8 mouse cellular contexts compared by ENCODE assay signal in genomic region chr3:52413187-52413746, GRCm38 (mm10).
DNase-seq lines count a peak whose midpoint lies in the region; ATAC-seq lines count a peak whose summit lies in the region.

No protein-coding gene starts in this region.

- no peaks in the 10 kb centered on the region for H3K9me3 ChIP-seq in heart, embryonic 10.5 days
- no peaks in the 10 kb centered on the region for H3K9me3 ChIP-seq in heart, embryonic 14.5 days (ENCODE audit: control insufficient read depth, low read length)
- H3K9me3 ChIP-seq in liver, embryonic 13.5 days (replicated peaks): no peaks in the 10 kb centered on the region

- H3K27ac ChIP-seq in heart, embryonic 10.5 days: peak overlapping the region; percentile 67
- H3K27ac ChIP-seq in heart, embryonic 14.5 days (replicated peaks in 1 of 2; ENCODE audit: control insufficient read depth in 1 of 2, insufficient read depth in 1 of 2, low read depth in 2 of 2, low read length in 2 of 2): peak overlapping the region in 1 of 2 experiments; percentile 53; a peak in 2 of 4 replicates
- H3K27ac ChIP-seq in liver, embryonic 13.5 days: no peak overlapping the region

- 0 out of 2 replicates have a peak overlapping the region, but pooled peaks have one; percentile 34 for H3K4me2 ChIP-seq in heart, embryonic 14.5 days (ENCODE audit: low read length)
- H3K4me2 ChIP-seq in liver, embryonic 13.5 days: no peak overlapping the region

- peaks cover 11% of the 10 kb centered on the region for H3K27me3 ChIP-seq in heart, embryonic 10.5 days (ENCODE audit: insufficient read depth, poor library complexity, severe bottlenecking)
- H3K27me3 ChIP-seq in heart, embryonic 14.5 days (ENCODE audit: control insufficient read depth, insufficient read depth, low read length): no peaks in the 10 kb centered on the region
- H3K27me3 ChIP-seq in liver, embryonic 13.5 days: no peaks in the 10 kb centered on the region

- H3K4me1 ChIP-seq in heart, embryonic 10.5 days: peaks cover 45% of the 10 kb centered on the region
- peaks cover 26 to 33% of the 10 kb centered on the region in 2 experiments for H3K4me1 ChIP-seq in heart, embryonic 14.5 days (ENCODE audit: control insufficient read depth in 2 of 2, insufficient read depth in 2 of 2, low read length in 2 of 2)
- peaks cover 4% of the 10 kb centered on the region; the same call in 1 of the 2 replicates for H3K4me1 ChIP-seq in liver, embryonic 13.5 days (replicated peaks)

- DNase-seq in heart, embryonic 10.5 days (ENCODE audit: low spot score): no peak
- DNase-seq in heart, postnatal 36 days: no peak
- DNase-seq in ES-CJ7 (ENCODE audit: low read depth, low spot score): peak; percentile 96
- no peak for DNase-seq in liver, embryonic 13.5 days
- DNase-seq in spleen, adult 12 weeks (ENCODE audit: low spot score): no peak
- no peak for DNase-seq in gastrocnemius, postnatal 36 days

- peak; percentile 45; the same call in 1 of the 2 replicates for ATAC-seq in heart, embryonic 14.5 days (ENCODE audit: insufficient number of reproducible peaks, insufficient read depth, low FRiP score, low read depth)
- ATAC-seq in liver, embryonic 13.5 days (ENCODE audit: low read depth): 0 out of 2 replicates have a peak, but pooled peaks have one; percentile 18
- ATAC-seq in monocyte, adult 5-6 weeks (replicated peaks; ENCODE audit: insufficient number of reproducible peaks, low FRiP score, low TSS enrichment, poor library complexity, severe bottlenecking): no peak

- H3K4me3 ChIP-seq in heart, embryonic 10.5 days: peak overlapping the region; percentile 27; the same call in 1 of the 2 replicates
- no peak overlapping the region for H3K4me3 ChIP-seq in heart, embryonic 14.5 days (ENCODE audit: control insufficient read depth in 1 of 2, insufficient read depth in 1 of 2, low read depth in 1 of 2, low read length in 2 of 2)
- no peak overlapping the region for H3K4me3 ChIP-seq in liver, embryonic 13.5 days (replicated peaks)

- no peaks in the 10 kb centered on the region for H3K36me3 ChIP-seq in heart, embryonic 10.5 days
- H3K36me3 ChIP-seq in heart, embryonic 14.5 days (ENCODE audit: control insufficient read depth, insufficient read depth, low read length): no peaks in the 10 kb centered on the region
- H3K36me3 ChIP-seq in liver, embryonic 13.5 days: no peaks in the 10 kb centered on the region

- no peak overlapping the region for H3K9ac ChIP-seq in heart, embryonic 14.5 days (ENCODE audit: low read length)
- no peak overlapping the region for H3K9ac ChIP-seq in liver, embryonic 13.5 days

- intact Hi-C loops in heart, postnatal 36 days (cut with DNase I): no loop called here
- intact Hi-C loops in gastrocnemius, postnatal 36 days (cut with DNase I): no loop called here

- 5% methylated on average over 10 of the region's 10 CpGs for WGBS in heart, embryonic 10.5 days
- 11% methylated on average over 10 of the region's 10 CpGs for WGBS in heart, embryonic 14.5 days
- 25% methylated on average over 10 of the region's 10 CpGs for WGBS in liver, embryonic 13.5 days (ENCODE audit: insufficient replicate concordance)
